Mouse (Mus musculus): ENCODE measurements around the gene Mpig6b.

DNA sequence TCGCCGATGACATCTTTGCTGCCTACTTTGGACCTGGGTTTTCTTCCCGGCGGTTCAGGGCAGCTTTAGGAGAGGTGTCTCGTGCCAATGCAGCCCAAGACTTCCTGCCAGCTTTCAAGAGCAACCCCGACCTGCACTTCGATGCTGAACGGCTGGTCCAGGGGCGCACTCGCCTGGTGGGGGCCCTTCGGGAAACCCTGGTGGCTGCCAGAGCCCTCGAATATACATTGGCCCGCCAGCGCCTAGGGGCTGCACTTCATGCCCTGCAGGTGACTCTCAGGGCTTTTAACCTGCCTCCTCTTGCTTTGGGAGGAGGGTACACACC lies 48.3 kb downstream of the Mpig6b start:
- TF ChIP-seq CTCF (IDR thresholded peaks at IDR 0.05; ENCODE audit: extremely low read depth, insufficient read length, insufficient replicate concordance, low read depth, low read length) (no peak), POLR2A (IDR thresholded peaks at IDR 0.05; ENCODE audit: low read depth, low read length) (no peak)

All from small intestine, adult 2 months (tissue).